Mouse (Mus musculus): Measurements from ENCODE around the gene Prdm1. TPM values are rescaled to one million over a fixed set of nuclear protein-coding genes. Genes with fewer than 3 reads are reported as not detected.

The Prdm1 gene
- polyA plus RNA-seq (2015; fragmentation: Nextera tagmentation; extraction: Ambion mirVana): 0.93 and 0.99 TPM in 2 replicates

GRCm38 (mm10) chr10:44528291-44529082 lies at the start of gene Prdm1:
Gene Prdm1, minus strand, starts transcription at chr10:44528501.
- Histone ChIP-seq H3K4me3 (peak within 1 kb of the TSS; percentile 55), H3K4me1 (replicated peaks) (peaks cover 20% of the 10 kb centered on the region), H3K4me2 (peak within 1 kb of the TSS; percentile 83), H3K27ac (replicated peaks) (no peak within 1 kb of the TSS), H3K27me3 (peaks cover 67% of the 10 kb centered on the region), H3K9me3 (no peaks in the 10 kb centered on the region), H3K36me3 (no peaks in the 10 kb centered on the region), H3K9ac (peak within 1 kb of the TSS; percentile 61; the same call in 1 of the 2 replicates)
- WGBS: 4% methylated on average over 25 of the region's 25 CpGs
- peak; percentile 12; the same call in 1 of the 2 replicates for ATAC-seq (ENCODE audit: low read depth)

GRCm38 (mm10) chr10:44565971-44566370 lies 37.7 kb upstream of the Prdm1 start:
- Histone ChIP-seq H3K4me3 (no peak overlapping the region), H3K9me3 (no peaks in the 10 kb centered on the region)

GRCm38 (mm10) chr10:44565109-44565508 lies 36.8 kb upstream of the Prdm1 start:
- Histone ChIP-seq H3K9ac (no peak overlapping the region), H3K9me3 (no peaks in the 10 kb centered on the region), H3K27ac (replicated peaks) (no peak overlapping the region), H3K36me3 (no peaks in the 10 kb centered on the region), H3K27me3 (no peaks in the 10 kb centered on the region), H3K4me1 (replicated peaks) (no peaks in the 10 kb centered on the region), H3K4me3 (no peak overlapping the region), H3K4me2 (no peak overlapping the region)
- no peak for ATAC-seq (ENCODE audit: low read depth)
- 93% methylated on average over 2 of the region's 2 CpGs for WGBS

More at GRCm38 (mm10) chr10:44565971-44566370, 37.7 kb upstream of the Prdm1 start:
- Histone ChIP-seq H3K9ac (no peak overlapping the region), H3K27me3 (no peaks in the 10 kb centered on the region), H3K36me3 (no peaks in the 10 kb centered on the region), H3K4me2 (no peak overlapping the region), H3K27ac (replicated peaks) (no peak overlapping the region), H3K4me1 (replicated peaks) (no peaks in the 10 kb centered on the region)
- WGBS: 81% methylated on average over 3 of the region's 3 CpGs
- no peak for ATAC-seq (ENCODE audit: low read depth)

GRCm38 (mm10) chr10:44556845-44557244 lies 28.5 kb upstream of the Prdm1 start:
- H3K27me3 ChIP-seq: no peaks in the 10 kb centered on the region
- no peak overlapping the region for H3K4me2 ChIP-seq
- peaks cover 4% of the 10 kb centered on the region; the same call in 1 of the 2 replicates for H3K9me3 ChIP-seq
- H3K27ac ChIP-seq (replicated peaks): no peak overlapping the region
- no peak overlapping the region for H3K4me3 ChIP-seq
- H3K9ac ChIP-seq: no peak overlapping the region
- no peak for ATAC-seq (ENCODE audit: low read depth)
- no peaks in the 10 kb centered on the region for H3K36me3 ChIP-seq
- no peaks in the 10 kb centered on the region for H3K4me1 ChIP-seq (replicated peaks)
- 85% methylated on average over 4 of the region's 4 CpGs for WGBS

- Histone ChIP-seq H3K4me2 (no peak overlapping the region), H3K9me3 (peaks cover 4% of the 10 kb centered on the region; the same call in 1 of the 2 replicates), H3K36me3 (no peaks in the 10 kb centered on the region), H3K27me3 (no peaks in the 10 kb centered on the region), H3K4me1 (replicated peaks) (no peaks in the 10 kb centered on the region), H3K9ac (no peak overlapping the region), H3K4me3 (no peak overlapping the region), H3K27ac (replicated peaks) (no peak overlapping the region)
- ATAC-seq (ENCODE audit: low read depth): no peak
- WGBS: 82% methylated on average over 2 of the region's 2 CpGs
Measured at GRCm38 (mm10) chr10:44555317-44555716, 27.0 kb upstream of the Prdm1 start.

GRCm38 (mm10) chr10:44553648-44554047 lies 25.3 kb upstream of the Prdm1 start:
- H3K36me3 ChIP-seq: no peaks in the 10 kb centered on the region
- ATAC-seq (ENCODE audit: low read depth): no peak
- WGBS: 84% methylated on average over 1 of the region's 1 CpGs
- H3K4me3 ChIP-seq: no peak overlapping the region
- no peak overlapping the region for H3K4me2 ChIP-seq
- peaks cover 4% of the 10 kb centered on the region; the same call in 1 of the 2 replicates for H3K9me3 ChIP-seq
- no peak overlapping the region for H3K27ac ChIP-seq (replicated peaks)
- no peaks in the 10 kb centered on the region for H3K4me1 ChIP-seq (replicated peaks)
- no peak overlapping the region for H3K9ac ChIP-seq
- no peaks in the 10 kb centered on the region for H3K27me3 ChIP-seq

GRCm38 (mm10) chr10:44539033-44539578 lies 10.8 kb upstream of the Prdm1 start:
- 0 out of 2 replicates have a peak overlapping the region, but pooled peaks have one; percentile 7 for H3K4me2 ChIP-seq
- no peaks in the 10 kb centered on the region for H3K36me3 ChIP-seq
- no peak overlapping the region for H3K9ac ChIP-seq
- ATAC-seq (ENCODE audit: low read depth): no peak
- H3K9me3 ChIP-seq: no peaks in the 10 kb centered on the region
- 12% methylated on average over 14 of the region's 14 CpGs for WGBS
- H3K27me3 ChIP-seq: peaks cover 26% of the 10 kb centered on the region
- no peak overlapping the region for H3K4me3 ChIP-seq
- no peaks in the 10 kb centered on the region for H3K4me1 ChIP-seq (replicated peaks)
- no peak overlapping the region for H3K27ac ChIP-seq (replicated peaks)

- Histone ChIP-seq H3K36me3 (no peaks in the 10 kb centered on the region), H3K27me3 (peaks cover 29% of the 10 kb centered on the region), H3K4me3 (no peak overlapping the region), H3K27ac (replicated peaks) (no peak overlapping the region), H3K9me3 (no peaks in the 10 kb centered on the region), H3K4me1 (replicated peaks) (no peaks in the 10 kb centered on the region), H3K9ac (no peak overlapping the region), H3K4me2 (no peak overlapping the region)
- 73% methylated on average over 6 of the region's 6 CpGs for WGBS
- ATAC-seq (ENCODE audit: low read depth): no peak
Measured at GRCm38 (mm10) chr10:44538137-44538536, 9.8 kb upstream of the Prdm1 start.

GRCm38 (mm10) chr10:44530067-44530360 lies 1.7 kb upstream of the Prdm1 start:
- H3K4me3 ChIP-seq: peak overlapping the region; percentile 55
- H3K27me3 ChIP-seq: peaks cover 60% of the 10 kb centered on the region
- H3K36me3 ChIP-seq: no peaks in the 10 kb centered on the region
- peaks cover 20% of the 10 kb centered on the region for H3K4me1 ChIP-seq (replicated peaks)
- H3K9ac ChIP-seq: peak overlapping the region; percentile 66; the same call in 1 of the 2 replicates
- no peak for ATAC-seq (ENCODE audit: low read depth)
- no peak overlapping the region for H3K27ac ChIP-seq (replicated peaks)
- peak overlapping the region; percentile 83 for H3K4me2 ChIP-seq
- 1% methylated on average over 5 of the region's 5 CpGs for WGBS
- no peaks in the 10 kb centered on the region for H3K9me3 ChIP-seq

- Histone ChIP-seq H3K27me3 (peaks cover 66% of the 10 kb centered on the region), H3K4me3 (peak overlapping the region; percentile 55), H3K9me3 (no peaks in the 10 kb centered on the region), H3K27ac (replicated peaks) (no peak overlapping the region), H3K36me3 (no peaks in the 10 kb centered on the region), H3K9ac (peak overlapping the region; percentile 66), H3K4me2 (peak overlapping the region; percentile 83), H3K4me1 (replicated peaks) (peaks cover 20% of the 10 kb centered on the region)
- WGBS: under 1% methylated on average over 42 of the region's 42 CpGs
- peak; percentile 99 for ATAC-seq (ENCODE audit: low read depth)
Measured at GRCm38 (mm10) chr10:44529218-44530066, 1.1 kb upstream of the Prdm1 start.

GRCm38 (mm10) chr10:44527651-44528050 lies 650 bp downstream of the Prdm1 start:
- WGBS: 2% methylated on average over 16 of the region's 16 CpGs
- Histone ChIP-seq H3K27me3 (peaks cover 62% of the 10 kb centered on the region), H3K9me3 (no peaks in the 10 kb centered on the region), H3K4me2 (peak overlapping the region; percentile 54), H3K4me3 (peak overlapping the region; percentile 26), H3K36me3 (no peaks in the 10 kb centered on the region), H3K9ac (no peak overlapping the region), H3K4me1 (replicated peaks) (peaks cover 20% of the 10 kb centered on the region), H3K27ac (replicated peaks) (no peak overlapping the region)
- no peak for ATAC-seq (ENCODE audit: low read depth)

Data from neural tube, embryonic 13.5 days (tissue).